Mouse (Mus musculus): ENCODE measurements around the gene Atp5h. TPM values are rescaled to one million over a fixed set of nuclear protein-coding genes. Genes with fewer than 3 reads are reported as not detected.

Atp5h gene
- polyA plus RNA-seq, 1 experiment: 40.4 TPM

DNA sequence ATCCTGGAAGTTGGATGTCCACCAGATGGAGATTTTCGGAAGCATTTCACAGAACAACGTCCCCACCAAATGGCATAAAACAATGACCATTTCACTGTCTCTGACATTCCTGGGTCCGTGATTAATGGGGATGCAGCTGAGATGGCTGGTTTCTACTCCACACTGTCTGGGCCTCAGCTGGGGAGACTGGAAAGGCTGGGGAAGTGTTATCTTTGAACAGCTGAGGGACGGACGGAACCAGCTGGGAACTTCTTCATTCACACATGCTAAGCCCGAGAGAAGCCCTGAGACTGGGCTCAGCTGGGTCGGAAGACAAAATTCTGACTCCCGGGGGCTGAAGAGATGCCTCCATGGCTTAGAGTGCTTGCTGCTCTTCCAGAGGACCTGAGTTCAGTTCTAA is 48.4 kb downstream of the Atp5h start:
- Histone ChIP-seq H3K27ac (ENCODE audit: insufficient read depth, low read length) (no peak overlapping the region), H3K27me3 (ENCODE audit: control insufficient read depth, insufficient read depth, low read length) (peaks cover 10% of the 10 kb centered on the region; the same call in 1 of the 2 replicates), H3K4me1 (ENCODE audit: control insufficient read depth, insufficient read depth, insufficient read length) (peaks cover 12% of the 10 kb centered on the region), H3K4me3 (ENCODE audit: extremely low read depth, insufficient read depth, insufficient read length) (no peak overlapping the region), H3K36me3 (ENCODE audit: control insufficient read depth, insufficient read depth, low read length) (no peaks in the 10 kb centered on the region)
- DNase-seq (ENCODE audit: low read depth in 1 of 2, low spot score in 2 of 2): no peak
- 84% methylated on average over 8 of the region's 8 CpGs for WGBS
- TF ChIP-seq POLR2A (IDR thresholded peaks at IDR 0.05; ENCODE audit: low read depth, low read length): no peak
- no peak for TF ChIP-seq CTCF (IDR thresholded peaks at IDR 0.05; ENCODE audit: extremely low read depth, insufficient read depth, insufficient read length, insufficient replicate concordance)

- Histone ChIP-seq H3K4me3 (ENCODE audit: extremely low read depth, insufficient read depth, insufficient read length) (no peak overlapping the region), H3K36me3 (ENCODE audit: control insufficient read depth, insufficient read depth, low read length) (no peaks in the 10 kb centered on the region), H3K27me3 (ENCODE audit: control insufficient read depth, insufficient read depth, low read length) (peaks cover 11% of the 10 kb centered on the region; the same call in 1 of the 2 replicates), H3K4me1 (ENCODE audit: control insufficient read depth, insufficient read depth, insufficient read length) (peaks cover 12% of the 10 kb centered on the region), H3K27ac (ENCODE audit: insufficient read depth, low read length) (no peak overlapping the region)
- 64% methylated on average over 7 of the region's 7 CpGs for WGBS
- DNase-seq (ENCODE audit: low read depth in 1 of 2, low spot score in 2 of 2): no peak
- no peak for TF ChIP-seq CTCF (IDR thresholded peaks at IDR 0.05; ENCODE audit: extremely low read depth, insufficient read depth, insufficient read length, insufficient replicate concordance)
- TF ChIP-seq POLR2A (IDR thresholded peaks at IDR 0.05; ENCODE audit: low read depth, low read length): no peak
Observed at GRCm38 (mm10) chr11:115370368-115370767, 49.4 kb downstream of the Atp5h start.

DNA sequence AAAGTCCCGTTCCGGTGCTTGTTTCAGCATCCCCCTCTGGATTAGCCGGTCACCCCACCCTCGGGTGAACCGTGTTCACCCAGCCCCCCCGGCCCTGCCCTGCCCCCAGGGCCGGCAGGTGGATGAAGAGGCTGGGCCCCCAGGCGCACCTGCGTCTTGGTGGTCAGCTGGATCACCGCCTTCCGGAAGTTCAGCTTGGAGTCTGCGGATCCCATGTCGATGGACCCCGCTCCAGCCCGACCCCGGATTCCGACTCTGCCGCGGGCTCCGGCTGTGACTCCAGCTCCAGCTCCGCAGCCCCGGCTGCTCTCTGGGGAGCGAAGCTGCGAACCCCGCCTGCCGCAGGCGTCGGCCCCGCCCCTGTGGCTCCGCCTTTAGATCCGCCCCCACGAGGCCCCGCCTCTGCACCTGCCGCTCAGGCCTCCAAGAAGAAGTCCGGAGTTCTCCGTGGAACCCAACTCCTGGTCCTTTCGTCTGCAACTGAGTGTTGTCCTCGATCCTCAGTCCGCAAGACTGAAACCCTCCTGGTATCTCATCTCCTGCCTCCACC is 52.3 kb downstream of the Atp5h start, which contains the start of gene Hid1:
Gene Hid1, minus strand, starts transcription at position 362 of the 550 bp plus-strand sequence.
- H3K27me3 ChIP-seq (ENCODE audit: control insufficient read depth, insufficient read depth, low read length): peaks cover 8% of the 10 kb centered on the region; the same call in 1 of the 2 replicates
- TF ChIP-seq CTCF (IDR thresholded peaks at IDR 0.05; ENCODE audit: extremely low read depth, insufficient read depth, insufficient read length, insufficient replicate concordance) (no peak), POLR2A (IDR thresholded peaks at IDR 0.05; ENCODE audit: low read depth, low read length) (no peak)
- peak; percentile 19 to 67 for DNase-seq (ENCODE audit: low read depth in 1 of 2, low spot score in 2 of 2)

DNA sequence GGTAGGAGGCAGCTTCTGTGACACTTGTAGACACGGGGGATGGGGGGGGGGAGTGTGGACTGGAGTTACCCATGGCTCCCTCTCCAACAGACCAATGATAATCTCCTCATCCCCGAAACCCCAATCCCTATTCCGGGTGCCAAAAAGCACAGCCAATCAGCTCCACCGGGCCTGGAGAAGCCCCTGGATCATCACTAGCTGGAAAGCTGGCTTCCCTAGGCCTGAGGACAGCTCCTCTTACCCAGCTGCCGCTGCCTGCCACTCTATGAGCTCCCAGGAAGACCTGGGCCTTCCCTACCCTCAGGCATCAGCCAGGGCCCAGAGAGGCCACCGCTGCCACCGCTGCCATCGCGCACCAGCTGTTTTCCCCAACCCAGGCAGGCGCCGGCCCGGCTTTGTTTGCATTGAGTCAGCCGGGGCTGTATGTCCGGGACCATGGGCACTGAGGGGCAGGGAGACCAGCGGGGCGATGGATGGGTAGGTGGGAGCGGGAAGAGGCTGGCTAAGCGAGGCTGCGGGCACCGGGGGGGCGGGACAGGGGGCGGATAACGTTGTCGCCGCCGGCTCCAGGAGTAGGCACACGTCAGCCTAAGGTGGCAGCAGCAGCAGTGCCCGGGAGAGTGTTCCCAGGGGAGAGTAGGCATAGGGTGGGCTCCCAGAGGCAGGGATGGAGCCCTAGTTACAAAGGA is 52.9 kb downstream of the Atp5h start:
- H3K36me3 ChIP-seq (ENCODE audit: control insufficient read depth, insufficient read depth, low read length): no peaks in the 10 kb centered on the region
- peak overlapping the region; percentile 62; the same call in 1 of the 2 replicates for H3K4me3 ChIP-seq (ENCODE audit: extremely low read depth, insufficient read depth, insufficient read length)
- H3K27me3 ChIP-seq (ENCODE audit: control insufficient read depth, insufficient read depth, low read length): peaks cover 8% of the 10 kb centered on the region; the same call in 1 of the 2 replicates
- no peak for TF ChIP-seq CTCF (IDR thresholded peaks at IDR 0.05; ENCODE audit: extremely low read depth, insufficient read depth, insufficient read length, insufficient replicate concordance)
- TF ChIP-seq POLR2A (IDR thresholded peaks at IDR 0.05; ENCODE audit: low read depth, low read length): no peak
- WGBS: 7% methylated on average over 28 of the region's 28 CpGs
- no peak overlapping the region; the same call in 1 of the 2 replicates for H3K27ac ChIP-seq (ENCODE audit: insufficient read depth, low read length)
- DNase-seq (ENCODE audit: low read depth in 1 of 2, low spot score in 2 of 2): no peak
- H3K4me1 ChIP-seq (ENCODE audit: control insufficient read depth, insufficient read depth, insufficient read length): peaks cover 10% of the 10 kb centered on the region; the same call in 1 of the 2 replicates

More for the DNA sequence above, 52.3 kb downstream of the Atp5h start, which contains the start of gene Hid1:
- peak within 1 kb of the TSS; percentile 62 for H3K4me3 ChIP-seq (ENCODE audit: extremely low read depth, insufficient read depth, insufficient read length)
- no peak within 1 kb of the TSS; the same call in 1 of the 2 replicates for H3K27ac ChIP-seq (ENCODE audit: insufficient read depth, low read length)
- WGBS: under 1% methylated on average over 39 of the region's 39 CpGs
- H3K4me1 ChIP-seq (ENCODE audit: control insufficient read depth, insufficient read depth, insufficient read length): peaks cover 10% of the 10 kb centered on the region; the same call in 1 of the 2 replicates
- H3K36me3 ChIP-seq (ENCODE audit: control insufficient read depth, insufficient read depth, low read length): no peaks in the 10 kb centered on the region

DNA sequence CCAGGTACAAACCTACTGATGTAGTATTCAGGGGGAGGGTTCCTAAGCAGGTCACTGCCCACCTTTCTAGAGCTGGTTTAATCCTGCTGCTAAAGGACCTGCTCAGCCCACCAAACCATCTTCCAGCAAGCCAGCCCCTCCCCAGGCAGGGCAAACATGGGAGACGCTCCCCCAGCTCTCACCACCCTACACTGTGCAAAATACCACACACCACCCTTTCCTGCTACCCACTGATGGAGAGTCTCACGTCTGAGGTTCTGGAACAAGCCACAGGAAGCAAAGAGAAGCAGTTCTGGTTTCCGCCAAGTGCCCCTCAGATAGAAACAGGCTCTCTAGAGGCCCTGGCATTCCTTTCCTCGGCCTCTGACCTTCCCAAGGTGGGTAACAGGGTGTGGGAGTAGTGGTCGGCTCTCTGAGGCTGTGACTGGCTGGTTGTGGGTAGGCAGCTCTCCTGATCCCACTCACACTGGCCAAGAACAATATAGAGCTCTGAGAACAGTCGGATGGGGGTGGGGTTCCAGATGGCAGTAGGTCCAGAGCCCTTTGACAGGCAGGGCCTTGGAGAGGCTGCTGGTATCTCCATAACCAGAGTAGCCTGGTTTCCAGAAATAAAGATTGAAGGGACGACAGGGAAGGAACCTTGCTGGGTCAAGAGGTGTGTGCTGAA is 53.6 kb downstream of the Atp5h start:
- Histone ChIP-seq H3K27me3 (ENCODE audit: control insufficient read depth, insufficient read depth, low read length) (peaks cover 8% of the 10 kb centered on the region; the same call in 1 of the 2 replicates), H3K36me3 (ENCODE audit: control insufficient read depth, insufficient read depth, low read length) (no peaks in the 10 kb centered on the region), H3K4me1 (ENCODE audit: control insufficient read depth, insufficient read depth, insufficient read length) (peaks cover 10% of the 10 kb centered on the region; the same call in 1 of the 2 replicates), H3K27ac (ENCODE audit: insufficient read depth, low read length) (peak overlapping the region; percentile 12; the same call in 1 of the 2 replicates), H3K4me3 (ENCODE audit: extremely low read depth, insufficient read depth, insufficient read length) (peak overlapping the region; percentile 62; the same call in 1 of the 2 replicates)
- TF ChIP-seq CTCF (IDR thresholded peaks at IDR 0.05; ENCODE audit: extremely low read depth, insufficient read depth, insufficient read length, insufficient replicate concordance) (no peak), POLR2A (IDR thresholded peaks at IDR 0.05; ENCODE audit: low read depth, low read length) (no peak)
- DNase-seq (ENCODE audit: low read depth in 1 of 2, low spot score in 2 of 2): no peak
- WGBS: 20% methylated on average over 7 of the region's 7 CpGs

Other genes starting within 250 kb of the Atp5h start
- gene Tmem104, start 232.5 kb downstream of the Atp5h start, polyA plus RNA-seq (2012; rRNA removed): 16.3 and 16.5 TPM in 2 replicates
- gene Nat9, start 232.1 kb downstream of the Atp5h start, polyA plus RNA-seq (2012; rRNA removed): 12.3 and 12.5 TPM in 2 replicates
- 9.5 and 13.7 TPM in 2 replicates for gene Grin2c, start 152.7 kb downstream of the Atp5h start, polyA plus RNA-seq (2012; rRNA removed)
- 18.7 and 24.6 TPM in 2 replicates for gene Fdxr, start 142.9 kb downstream of the Atp5h start, polyA plus RNA-seq (2012; rRNA removed)
- gene Fads6, start 122.3 kb downstream of the Atp5h start, polyA plus RNA-seq (2012; rRNA removed): 1.1 TPM in 2 replicates
- not detected in 2 replicates for gene Otop2, start 112.8 kb downstream of the Atp5h start, polyA plus RNA-seq (2012; rRNA removed)
- 2.0 TPM in 2 replicates for gene Ush1g, start 97.9 kb downstream of the Atp5h start, polyA plus RNA-seq (2012; rRNA removed)
- not detected in 2 replicates for gene Otop3, start 85.2 kb downstream of the Atp5h start, polyA plus RNA-seq (2012; rRNA removed)
- gene Hid1, start 52.2 kb downstream of the Atp5h start, polyA plus RNA-seq (2012; rRNA removed): 17.9 and 18.3 TPM in 2 replicates
- 7.0 and 8.4 TPM in 2 replicates for gene Cdr2l, start 38.0 kb downstream of the Atp5h start, polyA plus RNA-seq (2012; rRNA removed)
- 42.8 and 48.3 TPM in 2 replicates for gene Mrpl58, start 16.2 kb downstream of the Atp5h start, polyA plus RNA-seq (2012; rRNA removed)
- gene Kctd2, start 166 bp upstream of the Atp5h start, polyA plus RNA-seq (2012; rRNA removed): 21.8 and 24.5 TPM in 2 replicates
- gene Trim80, start 20.6 kb upstream of the Atp5h start, polyA plus RNA-seq (2012; rRNA removed): not detected in 2 replicates
- 8.0 and 8.8 TPM in 2 replicates for gene Slc16a5, start 42.5 kb upstream of the Atp5h start, polyA plus RNA-seq (2012; rRNA removed)
- 31.0 and 40.3 TPM in 2 replicates for gene Armc7, start 55.7 kb upstream of the Atp5h start, polyA plus RNA-seq (2012; rRNA removed)
- gene Nt5c, start 71.9 kb upstream of the Atp5h start, polyA plus RNA-seq (2012; rRNA removed): 59.1 and 73.6 TPM in 2 replicates
- 178 and 269 TPM in 2 replicates for gene Jpt1, start 94.4 kb upstream of the Atp5h start, polyA plus RNA-seq (2012; rRNA removed)
- 25.8 and 28.3 TPM in 2 replicates for gene Sumo2, start 116.3 kb upstream of the Atp5h start, polyA plus RNA-seq (2012; rRNA removed)
- gene Nup85, start 144.5 kb upstream of the Atp5h start, polyA plus RNA-seq (2012; rRNA removed): 41.4 and 42.4 TPM in 2 replicates
- gene Mrps7, start 184.0 kb upstream of the Atp5h start, polyA plus RNA-seq (2012; rRNA removed): 10.6 and 13.6 TPM in 2 replicates
- gene Gga3, start 184.1 kb upstream of the Atp5h start, polyA plus RNA-seq (2012; rRNA removed): 39.4 and 40.9 TPM in 2 replicates
- gene Mif4gd, start 193.0 kb upstream of the Atp5h start, polyA plus RNA-seq (2012; rRNA removed): 175 and 210 TPM in 2 replicates
- 64.0 and 82.0 TPM in 2 replicates for gene Slc25a19, start 208.3 kb upstream of the Atp5h start, polyA plus RNA-seq (2012; rRNA removed)